Mouse (Mus musculus) intestine, embryonic 14.5 days (tissue): ENCODE data around the gene Slc48a1. TPM values are rescaled to one million over a fixed set of nuclear protein-coding genes. Genes with fewer than 3 reads are reported as not detected.

Experiments used
- ATAC-seq: fragments of 200-750 bp; cut with Nextera tagmentation; replicated peaks from 2 replicates; pipeline ENCODE4 v1.8.0; 2017; ENCODE audit warnings: low read depth, moderate number of reproducible peaks, moderate TSS enrichment, moderate library complexity; ENCODE audit not compliant: low FRiP score, low TSS enrichment
- DNase-seq: peaks from one replicate; pipeline ENCODE4 v3.0.0-alpha.2; 2018; ENCODE audit warnings: low spot score
- H3K27ac ChIP-seq: fragments of 300-500 bp; sonication (generic); 2 replicates; pipeline ENCODE4 v1.5.1; 2014; ENCODE audit warnings: low read depth, mild to moderate bottlenecking, control low read depth
- H3K27me3 ChIP-seq: fragments of 300-500 bp; sonication (generic); replicated peaks from 2 replicates; pipeline ENCODE4 v1.6.1; 2014; ENCODE audit warnings: low read length, control low read depth; ENCODE audit not compliant: control insufficient read depth, insufficient read depth
- H3K36me3 ChIP-seq: fragments of 300-500 bp; sonication (generic); 2 replicates; pipeline ENCODE4 v1.6.1; 2014; ENCODE audit warnings: low read length, control low read depth; ENCODE audit not compliant: control insufficient read depth, insufficient read depth
- H3K4me1 ChIP-seq: fragments of 300-500 bp; sonication (generic); replicated peaks from 2 replicates; pipeline ENCODE4 v1.6.1; 2014; ENCODE audit warnings: low read length, control low read depth, mixed read lengths; ENCODE audit not compliant: control insufficient read depth, insufficient read depth
- H3K4me2 ChIP-seq: fragments of 300-500 bp; sonication (generic); 2 replicates; pipeline ENCODE4 v1.6.1; 2014; ENCODE audit warnings: low read length
- H3K4me3 ChIP-seq: fragments of 300-500 bp; sonication (generic); 2 replicates; pipeline ENCODE4 v1.5.1; 2014; ENCODE audit warnings: low read depth, low read length, control low read depth, mixed read lengths
- H3K9ac ChIP-seq: fragments of 300-500 bp; sonication (generic); 2 replicates; pipeline ENCODE4 v1.6.1; 2014; ENCODE audit warnings: mild to moderate bottlenecking, low read length
- H3K9me3 ChIP-seq: fragments of 300-500 bp; sonication (generic); 2 replicates; pipeline ENCODE4 v1.6.1; 2016; ENCODE audit warnings: low read length, control low read depth; ENCODE audit not compliant: control insufficient read depth
- WGBS: fragments of 180-500 bp; shearing (Covaris S2); extraction: QIAGEN DNeasy Blood & Tissue Kit; methylation state at CpG from one replicate; pipeline ENCODE4 v1.1.7; 2014; 5-methylcytosine and 5-hydroxymethylcytosine counted together
- polyA plus RNA-seq: library from polyadenylated mRNA; unstranded; fragments of >200 nt; fragmentation: Nextera tagmentation; extraction: Ambion mirVana; gene quantifications from 2 replicates; pipeline ENCODE4 v1.2.1, GENCODE M21; 2014

Gene Slc48a1
- polyA plus RNA-seq, 1 experiment from 2014 or later, result 22.5 TPM

GRCm38 (mm10) chr15:97748964-97749363 lies 29.4 kb upstream of the Slc48a1 start:
- Histone ChIP-seq H3K36me3 (no peaks in the 10 kb centered on the region), H3K27me3 (no peaks in the 10 kb centered on the region), H3K4me1 (peaks cover 18% of the 10 kb centered on the region), H3K4me2 (no peak overlapping the region), H3K9ac (no peak overlapping the region), H3K27ac (no peak overlapping the region), H3K4me3 (no peak overlapping the region), H3K9me3 (no peaks in the 10 kb centered on the region)
- 90% methylated on average over 4 of the region's 4 CpGs for WGBS
- ATAC-seq (no peak), DNase-seq (no peak)

- Histone ChIP-seq H3K9ac (no peak overlapping the region), H3K27me3 (no peaks in the 10 kb centered on the region), H3K9me3 (no peaks in the 10 kb centered on the region), H3K27ac (no peak overlapping the region), H3K4me1 (peaks cover 18% of the 10 kb centered on the region), H3K36me3 (no peaks in the 10 kb centered on the region), H3K4me2 (no peak overlapping the region), H3K4me3 (no peak overlapping the region)
- ATAC-seq (no peak), DNase-seq (no peak)
- 92% methylated on average over 9 of the region's 9 CpGs for WGBS
Measured at GRCm38 (mm10) chr15:97749397-97749796, 28.9 kb upstream of the Slc48a1 start.

- H3K36me3 ChIP-seq, result no peaks in the 10 kb centered on the region
- H3K4me1 ChIP-seq, result peaks cover 16% of the 10 kb centered on the region
- H3K4me3 ChIP-seq, result no peak overlapping the region
- H3K9ac ChIP-seq, result no peak overlapping the region
- no peaks in the 10 kb centered on the region for H3K9me3 ChIP-seq
- no peak overlapping the region for H3K4me2 ChIP-seq
- no peaks in the 10 kb centered on the region for H3K27me3 ChIP-seq
- DNase-seq (no peak), ATAC-seq (no peak)
- H3K27ac ChIP-seq, result no peak overlapping the region
- WGBS, result 88% methylated on average over 13 of the region's 13 CpGs
Measured at GRCm38 (mm10) chr15:97749841-97750240, 28.5 kb upstream of the Slc48a1 start.

GRCm38 (mm10) chr15:97750697-97751096 lies 27.6 kb upstream of the Slc48a1 start:
- Histone ChIP-seq H3K4me1 (peaks cover 11% of the 10 kb centered on the region), H3K36me3 (no peaks in the 10 kb centered on the region), H3K9ac (no peak overlapping the region), H3K4me3 (no peak overlapping the region), H3K27me3 (no peaks in the 10 kb centered on the region), H3K9me3 (no peaks in the 10 kb centered on the region), H3K27ac (0 out of 2 replicates have a peak overlapping the region, but pooled peaks have one; percentile 23), H3K4me2 (no peak overlapping the region)
- 40% methylated on average over 12 of the region's 12 CpGs for whole genome bisulfite sequencing
- ATAC-seq, result peak; percentile 65; the same call in 1 of the 2 replicates
- DNase-seq, result peak; percentile 70

- H3K27me3 ChIP-seq, result no peaks in the 10 kb centered on the region
- WGBS, result 95% methylated on average over 2 of the region's 2 CpGs
Measured at GRCm38 (mm10) chr15:97751676-97752075, 26.6 kb upstream of the Slc48a1 start.

GRCm38 (mm10) chr15:97752491-97752890 lies 25.8 kb upstream of the Slc48a1 start:
- no peak for ATAC-seq
- no peak overlapping the region for H3K4me3 ChIP-seq
- no peak for DNase-seq
- peaks cover 11% of the 10 kb centered on the region for H3K4me1 ChIP-seq
- H3K9me3 ChIP-seq, result no peaks in the 10 kb centered on the region
- no peak overlapping the region for H3K9ac ChIP-seq
- H3K4me2 ChIP-seq, result no peak overlapping the region
- WGBS, result 91% methylated on average over 5 of the region's 5 CpGs
- no peaks in the 10 kb centered on the region for H3K36me3 ChIP-seq
- H3K27ac ChIP-seq, result no peak overlapping the region
- H3K27me3 ChIP-seq, result no peaks in the 10 kb centered on the region

More at GRCm38 (mm10) chr15:97751676-97752075, 26.6 kb upstream of the Slc48a1 start:
- H3K9ac ChIP-seq, result no peak overlapping the region
- H3K27ac ChIP-seq, result no peak overlapping the region
- no peak overlapping the region for H3K4me3 ChIP-seq
- ATAC-seq (no peak), DNase-seq (no peak)
- no peaks in the 10 kb centered on the region for H3K9me3 ChIP-seq
- no peaks in the 10 kb centered on the region for H3K36me3 ChIP-seq
- no peak overlapping the region for H3K4me2 ChIP-seq
- peaks cover 11% of the 10 kb centered on the region for H3K4me1 ChIP-seq

- Histone ChIP-seq H3K27me3 (no peaks in the 10 kb centered on the region), H3K36me3 (no peaks in the 10 kb centered on the region), H3K9ac (no peak overlapping the region), H3K27ac (no peak overlapping the region), H3K9me3 (no peaks in the 10 kb centered on the region), H3K4me1 (peaks cover 11% of the 10 kb centered on the region), H3K4me3 (no peak overlapping the region), H3K4me2 (no peak overlapping the region)
- DNase-seq (no peak), ATAC-seq (no peak)
- WGBS, result 40% methylated on average over 6 of the region's 6 CpGs
Measured at GRCm38 (mm10) chr15:97754476-97754875, 23.8 kb upstream of the Slc48a1 start.

- no peak overlapping the region for H3K9ac ChIP-seq
- no peaks in the 10 kb centered on the region for H3K9me3 ChIP-seq
- H3K4me1 ChIP-seq, result peaks cover 8% of the 10 kb centered on the region
- H3K36me3 ChIP-seq, result no peaks in the 10 kb centered on the region
- H3K27me3 ChIP-seq, result no peaks in the 10 kb centered on the region
- 51% methylated on average over 8 of the region's 8 CpGs for WGBS
- DNase-seq (no peak), ATAC-seq (no peak)
- H3K4me3 ChIP-seq, result no peak overlapping the region
- no peak overlapping the region for H3K27ac ChIP-seq
- H3K4me2 ChIP-seq, result no peak overlapping the region
Measured at GRCm38 (mm10) chr15:97755361-97755760, 23.0 kb upstream of the Slc48a1 start.

GRCm38 (mm10) chr15:97760006-97760405 lies 18.3 kb upstream of the Slc48a1 start:
- no peak for ATAC-seq
- Histone ChIP-seq H3K4me2 (no peak overlapping the region), H3K27ac (no peak overlapping the region), H3K9ac (no peak overlapping the region), H3K36me3 (no peaks in the 10 kb centered on the region), H3K4me3 (no peak overlapping the region), H3K27me3 (no peaks in the 10 kb centered on the region), H3K9me3 (no peaks in the 10 kb centered on the region), H3K4me1 (no peaks in the 10 kb centered on the region)
- 84% methylated on average over 9 of the region's 9 CpGs for WGBS
- DNase-seq, result no peak
